Mouse (Mus musculus) layer of hippocampus, adult 2 months (tissue): ENCODE results near the gene Pglyrp1. TPM values are rescaled to one million over a fixed set of nuclear protein-coding genes. Genes with fewer than 3 reads are reported as not detected.
"Not testable (repeated sequence)": the region's sequence is repeated elsewhere in the genome, so short reads cannot be mapped to it uniquely, and the experiment has no call there.

ENCODE experiments used
- DNase-seq, 2 experiments: peaks; one replicate each; pipeline ENCODE4 v3.0.0; 2022; ENCODE audit warnings: low spot score in 2 of 2
- H3K27ac ChIP-seq: fragments of 200-600 bp; 2 replicates; pipeline ENCODE4 v1.8.1; 2022
- H3K4me3 ChIP-seq: fragments of 200-600 bp; 2 replicates; pipeline ENCODE4 v1.8.1; 2022; ENCODE audit warnings: mild to moderate bottlenecking
- CTCF ChIP-seq: fragments of 200-600 bp; conservative IDR thresholded peaks from 2 replicates; pipeline ENCODE4 v1.8.1; 2022; ENCODE audit warnings: antibody characterized with exemption, mild to moderate bottlenecking, moderate library complexity
- long read RNA-seq, 2 experiments: library from polyadenylated mRNA; stranded (forward); transcript quantifications; one replicate each; pipeline ENCODE4 v2.0.0; 2021; ENCODE audit warnings: borderline mapping rate in 2 of 2
- total RNA-seq, 2 experiments: library from RNA; stranded (reverse); gene quantifications; 2 replicates each; pipeline ENCODE4 v1.2.3; 2021

Gene Pglyrp1
- total RNA-seq, result 10 to 100 TPM; 15.1 to 15.2 TPM
- long read RNA-seq, experiment 1, partial matches to known transcripts, result 2 of 3 reads
- long read RNA-seq, experiment 1, other reads (novel, unspliced or antisense), result 0 of 3 reads
- long read RNA-seq, experiment 2, transcript Pglyrp1-201 (3 exons, 694 nt), result major isoform, 5 of 9 reads
- long read RNA-seq, experiment 2, partial matches to known transcripts, result 3 of 9 reads
- long read RNA-seq, experiment 2, other reads (novel, unspliced or antisense), result 0 of 9 reads

- DNase-seq, H3K4me3 ChIP-seq, H3K27ac ChIP-seq: not testable (repeated sequence)
These were observed at the start of gene Pglyrp1 for GRCm38 (mm10) chr7:18871031-18871430. Pglyrp1 (plus strand) TSS chr7:18871331.

GRCm38 (mm10) chr7:18821507-18821906 lies 49.6 kb upstream of the Pglyrp1 start, which contains the start of gene Psg17:
Psg17 (minus strand) TSS chr7:18821607.
- Histone ChIP-seq H3K4me3 (no peak within 1 kb of the TSS), H3K27ac (no peak within 1 kb of the TSS)
- no peak for DNase-seq
- TF ChIP-seq CTCF, result no peak

GRCm38 (mm10) chr7:18827792-18828546 lies 43.2 kb upstream of the Pglyrp1 start:
- TF ChIP-seq CTCF, result no peak
- no peak overlapping the region for H3K4me3 ChIP-seq
- no peak for DNase-seq
- no peak overlapping the region for H3K27ac ChIP-seq

GRCm38 (mm10) chr7:18828592-18828991 lies 42.5 kb upstream of the Pglyrp1 start:
- no peak overlapping the region for H3K27ac ChIP-seq
- TF ChIP-seq CTCF, result peak; percentile 69
- no peak for DNase-seq
- H3K4me3 ChIP-seq, result no peak overlapping the region

GRCm38 (mm10) chr7:18829545-18829944 lies 41.6 kb upstream of the Pglyrp1 start:
- no peak overlapping the region for H3K4me3 ChIP-seq

GRCm38 (mm10) chr7:18832298-18832697 lies 38.8 kb upstream of the Pglyrp1 start:
- DNase-seq, result no peak
- H3K27ac ChIP-seq, result no peak overlapping the region
- peak; percentile 44 for TF ChIP-seq CTCF
- no peak overlapping the region for H3K4me3 ChIP-seq

More at GRCm38 (mm10) chr7:18829545-18829944, 41.6 kb upstream of the Pglyrp1 start:
- H3K27ac ChIP-seq, result no peak overlapping the region
- DNase-seq, result no peak
- no peak for TF ChIP-seq CTCF

- DNase-seq, result no peak
- Histone ChIP-seq H3K4me3 (peak within 1 kb of the TSS; percentile 54), H3K27ac (peak within 1 kb of the TSS; percentile 86)
- no peak for TF ChIP-seq CTCF
These were observed 31.3 kb upstream of the Pglyrp1 start, which contains the start of gene Mill2 for GRCm38 (mm10) chr7:18839865-18840264. Mill2 (plus strand) TSS chr7:18839966.

GRCm38 (mm10) chr7:18840386-18841173 lies 30.6 kb upstream of the Pglyrp1 start:
- no peak for DNase-seq
- TF ChIP-seq CTCF, result no peak
- Histone ChIP-seq H3K27ac (peak overlapping the region; percentile 86), H3K4me3 (peak overlapping the region; percentile 54)

GRCm38 (mm10) chr7:18841174-18841567 lies 30.0 kb upstream of the Pglyrp1 start:
- TF ChIP-seq CTCF, result no peak
- peak overlapping the region; percentile 86; the same call in 1 of the 2 replicates for H3K27ac ChIP-seq
- H3K4me3 ChIP-seq, result peak overlapping the region; percentile 54; the same call in 1 of the 2 replicates
- DNase-seq, result no peak

GRCm38 (mm10) chr7:18844811-18845210 lies 26.3 kb upstream of the Pglyrp1 start:
- Histone ChIP-seq H3K4me3 (no peak overlapping the region), H3K27ac (no peak overlapping the region)
- no peak for DNase-seq
- TF ChIP-seq CTCF, result no peak

GRCm38 (mm10) chr7:18848395-18848794 lies 22.7 kb upstream of the Pglyrp1 start:
- Histone ChIP-seq H3K27ac (no peak overlapping the region), H3K4me3 (no peak overlapping the region)
- no peak for DNase-seq
- no peak for TF ChIP-seq CTCF

GRCm38 (mm10) chr7:18858310-18858916 lies 12.7 kb upstream of the Pglyrp1 start:
- TF ChIP-seq CTCF, result no peak
- Histone ChIP-seq H3K4me3 (no peak overlapping the region), H3K27ac (peak overlapping the region; percentile 65)
- DNase-seq, result no peak
